Mouse (Mus musculus) spleen, adult 2 months (tissue): Measurements from ENCODE around the gene Tcaim.

Experiments
- CTCF ChIP-seq: fragments of 200-500 bp; IDR thresholded peaks from 2 replicates; pipeline ENCODE4 v1.5.1; 2011; ENCODE audit warnings: mild to moderate bottlenecking, inconsistent platforms; ENCODE audit not compliant: insufficient read depth, insufficient read length, insufficient replicate concordance; ENCODE audit errors: extremely low read depth
- POLR2A ChIP-seq: fragments of 200-500 bp; IDR thresholded peaks from 2 replicates; pipeline ENCODE4 v1.6.1; 2011; ENCODE audit warnings: low read depth, low read length, inconsistent platforms

- TF ChIP-seq POLR2A = no peak
- TF ChIP-seq CTCF = no peak
These were observed 38.4 kb downstream of the Tcaim start, which contains the start of gene Gm35549 for GRCm38 (mm10) chr9:122843760-122844159.
